ENCODE assay signal across 8 mouse cellular contexts in genomic region chr3:135730790-135731189, GRCm38 (mm10). TPM values are rescaled to one million over a fixed set of nuclear protein-coding genes. Genes with fewer than 3 reads are reported as not detected.
DNase-seq lines count a peak whose midpoint lies in the region; ATAC-seq lines count a peak whose summit lies in the region.
"Had no signal": no experiment of that assay in that cellular context is flagged by ENCODE, and none has a peak within 500 bp of the region (broad histone marks: within the 10 kb centered on the region; RNA-seq: fewer than 3 reads in every experiment).

No protein-coding gene starts in this region.

- H3K9me3 ChIP-seq in midbrain, embryonic 11.5 days (ENCODE audit: control insufficient read depth, low read length), result no peaks in the 10 kb centered on the region
- H3K9me3 ChIP-seq in midbrain, embryonic 10.5 days (replicated peaks), result no peaks in the 10 kb centered on the region
- H3K9me3 ChIP-seq in intestine, embryonic 16.5 days (ENCODE audit: control insufficient read depth, low read length), result no peaks in the 10 kb centered on the region
- no peaks in the 10 kb centered on the region for H3K9me3 ChIP-seq in stomach, embryonic 15.5 days
- H3K9me3 ChIP-seq: embryonic facial prominence, embryonic 15.5 days had no signal

- DNase-seq in midbrain, embryonic 11.5 days (ENCODE audit: low spot score, missing footprints), result no peak
- DNase-seq in midbrain, embryonic 10.5 days (ENCODE audit: low spot score), result no peak
- peak; percentile 9 to 19 for DNase-seq in cerebellum, postnatal 25 days
- DNase-seq in kidney, adult 18-20 months, result no peak
- DNase-seq in adrenal gland, postnatal 14 days, result no peak

- no peaks in the 10 kb centered on the region for H3K4me1 ChIP-seq in midbrain, embryonic 11.5 days (ENCODE audit: control insufficient read depth, insufficient read depth, low read length)
- peaks cover 8% of the 10 kb centered on the region; the same call in 1 of the 2 replicates for H3K4me1 ChIP-seq in midbrain, embryonic 10.5 days
- H3K4me1 ChIP-seq in intestine, embryonic 16.5 days (ENCODE audit: control insufficient read depth, insufficient read depth, low read length), result no peaks in the 10 kb centered on the region
- H3K4me1 ChIP-seq in stomach, embryonic 15.5 days, result 0 out of 2 replicates have a peak, but pooled peaks cover 3% of the 10 kb centered on the region
- H3K4me1 ChIP-seq: embryonic facial prominence, embryonic 15.5 days had no signal

- peak; percentile 82 for ATAC-seq in midbrain, embryonic 11.5 days (ENCODE audit: low FRiP score)
- peak; percentile 36 for ATAC-seq in intestine, embryonic 16.5 days
- peak; percentile 44; the same call in 1 of the 2 replicates for ATAC-seq in stomach, embryonic 15.5 days (ENCODE audit: insufficient read depth, low FRiP score, low read depth)

- no peak overlapping the region for H3K4me3 ChIP-seq in midbrain, embryonic 11.5 days (ENCODE audit: low read depth, low read length)
- no peak overlapping the region for H3K4me3 ChIP-seq in midbrain, embryonic 10.5 days
- H3K4me3 ChIP-seq in intestine, embryonic 16.5 days (ENCODE audit: low read length), result no peak overlapping the region
- H3K4me3 ChIP-seq in stomach, embryonic 15.5 days (replicated peaks), result no peak overlapping the region
- H3K4me3 ChIP-seq: embryonic facial prominence, embryonic 15.5 days had no signal

- no peak overlapping the region for H3K27ac ChIP-seq in midbrain, embryonic 11.5 days (ENCODE audit: low read depth, low read length)
- no peak overlapping the region for H3K27ac ChIP-seq in midbrain, embryonic 10.5 days (replicated peaks)
- no peak overlapping the region for H3K27ac ChIP-seq in intestine, embryonic 16.5 days (ENCODE audit: low read length)
- no peak overlapping the region for H3K27ac ChIP-seq in stomach, embryonic 15.5 days
- H3K27ac ChIP-seq: embryonic facial prominence, embryonic 15.5 days had no signal

- WGBS in midbrain, embryonic 11.5 days, result 66% methylated on average over 9 of the region's 9 CpGs
- 69% methylated on average over 9 of the region's 9 CpGs for WGBS in midbrain, embryonic 10.5 days
- 59% methylated on average over 9 of the region's 9 CpGs for WGBS in intestine, embryonic 16.5 days
- 47% methylated on average over 9 of the region's 9 CpGs for WGBS in stomach, embryonic 15.5 days

- H3K9ac ChIP-seq in midbrain, embryonic 11.5 days (ENCODE audit: low read length), result no peak overlapping the region
- H3K9ac ChIP-seq in intestine, embryonic 16.5 days (ENCODE audit: low read depth, low read length), result no peak overlapping the region
- no peak overlapping the region for H3K9ac ChIP-seq in stomach, embryonic 15.5 days
- H3K9ac ChIP-seq: embryonic facial prominence, embryonic 15.5 days had no signal

- no peaks in the 10 kb centered on the region for H3K36me3 ChIP-seq in midbrain, embryonic 11.5 days (ENCODE audit: control insufficient read depth, insufficient read depth, low read length)
- H3K36me3 ChIP-seq in midbrain, embryonic 10.5 days, result no peaks in the 10 kb centered on the region
- no peaks in the 10 kb centered on the region for H3K36me3 ChIP-seq in intestine, embryonic 16.5 days (ENCODE audit: control insufficient read depth, insufficient read depth, low read length)
- no peaks in the 10 kb centered on the region for H3K36me3 ChIP-seq in stomach, embryonic 15.5 days
- H3K36me3 ChIP-seq: embryonic facial prominence, embryonic 15.5 days had no signal

- H3K4me2 ChIP-seq in midbrain, embryonic 11.5 days, result no peak overlapping the region
- H3K4me2 ChIP-seq in intestine, embryonic 16.5 days (ENCODE audit: low read depth, low read length), result no peak overlapping the region
- no peak overlapping the region for H3K4me2 ChIP-seq in stomach, embryonic 15.5 days

- no peaks in the 10 kb centered on the region for H3K27me3 ChIP-seq in midbrain, embryonic 11.5 days (ENCODE audit: control insufficient read depth, insufficient read depth, low read length)
- no peaks in the 10 kb centered on the region for H3K27me3 ChIP-seq in midbrain, embryonic 10.5 days (ENCODE audit: low read depth, poor library complexity, severe bottlenecking)
- no peaks in the 10 kb centered on the region for H3K27me3 ChIP-seq in intestine, embryonic 16.5 days (replicated peaks; ENCODE audit: control insufficient read depth, insufficient read depth, low read length)
- no peaks in the 10 kb centered on the region for H3K27me3 ChIP-seq in stomach, embryonic 15.5 days (replicated peaks)
- H3K27me3 ChIP-seq: embryonic facial prominence, embryonic 15.5 days had no signal

RNA-seq across cellular contexts. Expression of gene Nfkb1, which starts 39.4 kb away (rescaled TPM):
- 10.5 and 10.8 TPM in 2 replicates for polyA plus RNA-seq in midbrain, embryonic 11.5 days (2014; fragmentation: Nextera tagmentation; extraction: Ambion mirVana)
- polyA plus RNA-seq in midbrain, embryonic 10.5 days (2016; fragmentation: Nextera tagmentation; extraction: Ambion mirVana), result 9.0 and 10.6 TPM in 2 replicates
- polyA plus RNA-seq in intestine, embryonic 16.5 days (2015; fragmentation: Nextera tagmentation; extraction: Ambion mirVana), result 13.7 and 14.3 TPM in 2 replicates
- polyA plus RNA-seq in stomach, embryonic 15.5 days (2015; fragmentation: Nextera tagmentation; extraction: Ambion mirVana), result 24.5 and 25.9 TPM in 2 replicates
- 55.2 and 62.9 TPM in 2 replicates for total RNA-seq in adrenal gland, postnatal 14 days (2021)

Comparison
In these comparisons a context has a peak if more than half of its experiments do, and no peak if none do; other contexts are left out.
1. DNase-seq: peak in cerebellum, postnatal 25 days (2 of 2); none in midbrain, embryonic 11.5 days (single experiment), midbrain, embryonic 10.5 days (single experiment), kidney, adult 18-20 months (single experiment) and adrenal gland, postnatal 14 days (single experiment).
2. Peak in every context shown above with its lines, with median percentiles within 50 percentile points of each other: ATAC-seq.